Mouse (Mus musculus) cerebellum, adult 2 months (tissue): ENCODE measurements at regions not wholly inside any gene's neighbourhood (a gene's known extent, or its start where the extent isn't known, plus 50 kb on each side); places are given as distances from the start of the nearest gene placed in this dataset.

Experiments used
- DNase-seq, 2 experiments: peaks; one replicate each; pipeline ENCODE4 v3.0.0; 2021
- H3K27ac ChIP-seq: fragments of 200-500 bp; 2 replicates; pipeline ENCODE4 v1.5.1; 2012; ENCODE audit warnings: low read length, control low read depth, inconsistent platforms; ENCODE audit not compliant: insufficient read depth
- H3K27me3 ChIP-seq: fragments of 200-500 bp; 2 replicates; pipeline ENCODE4 v1.6.1; 2012; ENCODE audit warnings: inconsistent platforms, mild to moderate bottlenecking, low read length, moderate library complexity; ENCODE audit not compliant: control insufficient read depth, insufficient read depth
- H3K4me1 ChIP-seq: fragments of 200-500 bp; 2 replicates; pipeline ENCODE4 v1.6.1; 2011; ENCODE audit warnings: low read length; ENCODE audit not compliant: control insufficient read depth, insufficient read depth
- H3K4me3 ChIP-seq: fragments of 200-500 bp; replicated peaks from 2 replicates; pipeline ENCODE3; 2011; ENCODE audit warnings: mild to moderate bottlenecking, low read depth, low read length, control low read depth; ENCODE audit not compliant: insufficient read depth
- CTCF ChIP-seq: fragments of 200-500 bp; IDR thresholded peaks from 2 replicates; pipeline ENCODE4 v1.5.1; 2011; ENCODE audit warnings: low read depth, mild to moderate bottlenecking, control low read depth, low read length, moderate library complexity, borderline replicate concordance; ENCODE audit not compliant: insufficient read depth
- POLR2A ChIP-seq: fragments of 200-500 bp; IDR thresholded peaks from 2 replicates; pipeline ENCODE4 v1.6.1; 2011; ENCODE audit warnings: low read length, control low read depth, borderline replicate concordance; ENCODE audit not compliant: insufficient read depth
- WGBS: fragments of 180-500 bp; shearing (Covaris S2); methylation state at CpG from one replicate; pipeline ENCODE4 v1.1.7; 2018; 5-methylcytosine and 5-hydroxymethylcytosine counted together

DNA sequence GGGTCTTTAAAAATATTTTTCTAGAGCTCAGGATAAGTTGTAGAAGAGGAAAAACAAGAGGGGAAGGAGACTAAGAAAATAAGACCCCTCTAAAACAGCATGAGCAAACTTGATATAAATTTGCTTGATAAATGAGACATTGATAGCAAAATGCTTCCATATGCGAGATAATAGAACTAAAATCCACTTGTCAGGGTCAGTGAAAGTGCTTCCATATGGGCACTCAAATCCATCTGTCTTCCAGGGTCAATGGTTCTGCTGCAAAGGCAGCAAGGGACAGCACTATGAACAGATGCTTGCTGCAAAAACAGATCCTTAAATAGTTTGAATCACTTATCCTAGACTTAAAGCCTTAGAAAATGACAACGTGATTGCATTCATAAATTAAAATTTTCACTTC lies 704.7 kb downstream of the Slitrk1 start:
- no peaks in the 10 kb centered on the region for H3K4me1 ChIP-seq
- no peak overlapping the region for H3K27ac ChIP-seq
- no peaks in the 10 kb centered on the region for H3K27me3 ChIP-seq
- DNase-seq = no peak
- 67% methylated on average over 2 of the region's 2 CpGs for WGBS
- no peak overlapping the region for H3K4me3 ChIP-seq
- TF ChIP-seq POLR2A (no peak), CTCF (no peak)

DNA sequence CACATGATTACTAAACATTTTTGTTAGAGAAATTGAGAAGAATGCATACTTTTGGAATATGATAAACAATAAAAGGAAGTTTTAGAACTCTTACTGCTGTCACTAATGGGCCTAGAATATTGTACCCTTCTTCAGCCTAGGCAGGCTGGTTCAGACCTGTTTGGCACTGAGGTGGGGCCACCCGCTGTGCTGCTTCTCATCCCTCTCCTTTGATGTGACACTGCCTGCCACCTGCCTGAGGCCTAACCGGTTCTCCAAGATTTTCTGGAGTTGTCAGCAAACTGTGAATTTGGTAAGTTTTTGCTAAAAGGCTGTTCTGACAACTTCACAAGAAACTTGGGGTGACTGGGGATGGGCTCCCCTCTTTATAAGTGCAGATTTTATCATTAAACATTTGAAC lies 714.8 kb downstream of the Slitrk1 start:
- TF ChIP-seq POLR2A = no peak
- TF ChIP-seq CTCF = no peak
- WGBS = 28% methylated on average over 2 of the region's 2 CpGs
- DNase-seq = peak in 1 of 2 experiments; percentile 2
- no peak overlapping the region for H3K27ac ChIP-seq
- H3K27me3 ChIP-seq = no peaks in the 10 kb centered on the region
- no peaks in the 10 kb centered on the region for H3K4me1 ChIP-seq
- no peak overlapping the region for H3K4me3 ChIP-seq

GRCm38 (mm10) chr14:108180920-108181319 lies 733.0 kb downstream of the Slitrk1 start:
- WGBS = 80% methylated on average over 2 of the region's 2 CpGs
- Histone ChIP-seq H3K4me3 (no peak overlapping the region), H3K27ac (no peak overlapping the region), H3K4me1 (no peaks in the 10 kb centered on the region), H3K27me3 (no peaks in the 10 kb centered on the region)
- DNase-seq = no peak
- TF ChIP-seq POLR2A = no peak
- no peak for TF ChIP-seq CTCF

- no peak for DNase-seq
- H3K4me3 ChIP-seq = no peak overlapping the region
- TF ChIP-seq CTCF = no peak
- no peak for TF ChIP-seq POLR2A
- 65% methylated on average over 2 of the region's 2 CpGs for WGBS
- no peaks in the 10 kb centered on the region for H3K4me1 ChIP-seq
- H3K27me3 ChIP-seq = no peaks in the 10 kb centered on the region
- H3K27ac ChIP-seq = no peak overlapping the region
These were observed 738.6 kb downstream of the Slitrk1 start for GRCm38 (mm10) chr14:108175275-108175860.

DNA sequence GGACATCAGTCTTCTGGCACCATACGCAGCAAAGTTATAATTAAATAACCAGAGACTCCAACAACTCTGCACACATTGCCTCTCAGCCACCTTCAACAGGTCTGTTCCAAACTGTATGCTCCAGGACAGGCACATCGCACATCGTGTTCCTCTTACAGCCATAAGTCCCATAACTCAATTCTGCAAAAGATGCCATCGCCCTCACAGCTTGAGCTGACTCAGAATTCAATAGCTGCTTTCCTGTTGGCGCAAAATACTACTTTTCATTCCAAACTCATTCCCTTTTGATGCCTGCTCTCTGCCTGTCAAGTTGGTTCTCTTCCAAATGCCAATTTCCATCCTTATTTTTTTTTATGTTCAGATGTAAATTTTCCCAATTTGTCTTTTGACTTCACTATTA lies 761.0 kb downstream of the Slitrk1 start:
- 10% methylated on average over 5 of the region's 5 CpGs for WGBS
- H3K4me3 ChIP-seq = no peak overlapping the region
- no peaks in the 10 kb centered on the region for H3K27me3 ChIP-seq
- no peak for TF ChIP-seq POLR2A
- no peak for TF ChIP-seq CTCF
- no peak overlapping the region for H3K27ac ChIP-seq
- peak in 1 of 2 experiments; percentile 62 for DNase-seq
- H3K4me1 ChIP-seq = no peaks in the 10 kb centered on the region

GRCm38 (mm10) chr14:108123147-108123546 lies 790.8 kb downstream of the Slitrk1 start:
- Histone ChIP-seq H3K4me3 (no peak overlapping the region), H3K27ac (no peak overlapping the region), H3K4me1 (no peaks in the 10 kb centered on the region), H3K27me3 (no peaks in the 10 kb centered on the region)
- WGBS = 94% methylated on average over 2 of the region's 2 CpGs
- TF ChIP-seq POLR2A (no peak), CTCF (no peak)
- DNase-seq = no peak

DNA sequence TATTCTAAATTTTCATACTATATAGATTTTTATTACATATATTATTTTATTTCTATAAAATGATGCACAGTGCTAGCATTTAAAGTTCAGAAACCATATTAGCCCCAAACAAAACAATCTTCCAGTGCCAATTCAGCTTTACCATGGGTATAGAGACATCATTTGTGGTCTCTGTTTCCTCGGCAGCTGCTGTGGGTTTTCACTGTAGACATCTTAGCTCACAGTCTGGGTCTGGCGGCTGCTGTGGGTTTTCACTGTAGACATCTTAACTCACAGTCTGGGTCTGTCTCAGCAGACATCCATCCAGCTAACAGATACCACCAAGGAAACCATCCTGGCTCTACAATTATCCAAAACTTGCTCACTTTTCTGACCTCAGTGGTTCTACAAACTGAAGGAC lies 808.9 kb downstream of the Slitrk1 start:
- 74% methylated on average over 2 of the region's 2 CpGs for WGBS
- H3K27ac ChIP-seq = no peak overlapping the region
- no peak for DNase-seq
- no peaks in the 10 kb centered on the region for H3K4me1 ChIP-seq
- H3K4me3 ChIP-seq = no peak overlapping the region
- TF ChIP-seq CTCF = no peak
- TF ChIP-seq POLR2A = no peak
- H3K27me3 ChIP-seq = no peaks in the 10 kb centered on the region

- no peak overlapping the region for H3K4me3 ChIP-seq
- H3K27me3 ChIP-seq = no peaks in the 10 kb centered on the region
- TF ChIP-seq CTCF (no peak), POLR2A (no peak)
- no peak for DNase-seq
- no peaks in the 10 kb centered on the region for H3K4me1 ChIP-seq
- WGBS = 50% methylated on average over 2 of the region's 2 CpGs
- H3K27ac ChIP-seq = no peak overlapping the region
These were observed 823.0 kb downstream of the Slitrk1 start for GRCm38 (mm10) chr14:108090965-108091364.

DNA sequence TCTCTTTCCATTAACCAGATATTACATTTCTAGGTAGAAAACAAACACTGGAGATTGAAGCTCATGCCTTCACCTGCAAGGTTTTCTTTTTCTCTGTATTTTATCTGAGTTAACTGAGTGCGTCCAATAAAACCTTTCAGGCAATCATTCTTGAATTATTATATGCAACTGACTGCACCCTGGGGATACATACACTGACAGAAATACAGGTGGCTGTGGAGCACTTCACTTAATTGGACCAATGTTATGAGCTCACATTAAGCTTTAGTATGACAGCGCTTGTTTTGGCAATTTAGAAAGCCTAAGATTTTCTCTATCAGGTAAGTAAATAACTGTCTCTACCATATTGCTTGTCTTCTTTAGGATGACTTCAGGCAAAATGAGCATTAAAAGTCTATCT lies 864.0 kb downstream of the Slitrk1 start:
- TF ChIP-seq POLR2A (no peak), CTCF (no peak)
- no peak overlapping the region for H3K27ac ChIP-seq
- H3K4me1 ChIP-seq = no peaks in the 10 kb centered on the region
- no peak for DNase-seq
- H3K27me3 ChIP-seq = no peaks in the 10 kb centered on the region
- WGBS = 90% methylated on average over 2 of the region's 2 CpGs
- no peak overlapping the region for H3K4me3 ChIP-seq
